Mouse (Mus musculus) neural tube, embryonic 14.5 days (tissue): ENCODE data around the gene Ppt2. TPM values are rescaled to one million over a fixed set of nuclear protein-coding genes. Genes with fewer than 3 reads are reported as not detected.

ENCODE experiments used
- ATAC-seq: fragments of 200-750 bp; cut with Nextera tagmentation; 2 replicates; pipeline ENCODE4 v1.8.0; 2017; ENCODE audit warnings: low read depth, mild to moderate bottlenecking, moderate TSS enrichment, moderate library complexity
- H3K27ac ChIP-seq: fragments of 300-500 bp; sonication (generic); 2 replicates; pipeline ENCODE4 v1.5.1; 2014; ENCODE audit warnings: low read depth, mild to moderate bottlenecking, control low read depth, low read length, moderate library complexity, mixed read lengths
- H3K27me3 ChIP-seq: fragments of 300-500 bp; sonication (generic); 2 replicates; pipeline ENCODE4 v1.6.1; 2014; ENCODE audit warnings: low read length; ENCODE audit not compliant: control insufficient read depth, insufficient read depth
- H3K36me3 ChIP-seq: fragments of 300-500 bp; sonication (generic); 2 replicates; pipeline ENCODE4 v1.6.1; 2014; ENCODE audit warnings: low read length, mixed read lengths; ENCODE audit not compliant: control insufficient read depth, insufficient read depth
- H3K4me1 ChIP-seq: fragments of 300-500 bp; sonication (generic); 2 replicates; pipeline ENCODE4 v1.6.1; 2014; ENCODE audit warnings: low read length; ENCODE audit not compliant: control insufficient read depth, insufficient read depth
- H3K4me2 ChIP-seq: fragments of 300-500 bp; sonication (generic); 2 replicates; pipeline ENCODE4 v1.6.1; 2014; ENCODE audit warnings: mild to moderate bottlenecking, low read depth, low read length, control low read depth
- H3K4me3 ChIP-seq: fragments of 300-500 bp; sonication (generic); 2 replicates; pipeline ENCODE4 v1.5.1; 2014; ENCODE audit warnings: low read depth, low read length, control low read depth, mixed read lengths
- H3K9ac ChIP-seq: fragments of 300-500 bp; sonication (generic); replicated peaks from 2 replicates; pipeline ENCODE4 v1.6.1; 2014; ENCODE audit warnings: low read depth, mild to moderate bottlenecking, control low read depth, low read length, mixed read lengths
- H3K9me3 ChIP-seq: fragments of 300-500 bp; sonication (generic); 2 replicates; pipeline ENCODE4 v1.6.1; 2016; ENCODE audit warnings: low read length; ENCODE audit not compliant: control insufficient read depth
- WGBS: fragments of 180-500 bp; shearing (Covaris S2); extraction: QIAGEN DNeasy Blood & Tissue Kit; methylation state at CpG from one replicate; pipeline ENCODE4 v1.1.7; 2014; 5-methylcytosine and 5-hydroxymethylcytosine counted together
- polyA plus RNA-seq: library from polyadenylated mRNA; unstranded; fragments of >200 nt; fragmentation: Nextera tagmentation; extraction: Ambion mirVana; gene quantifications from 2 replicates; pipeline ENCODE4 v1.2.1, GENCODE M21; 2014

Gene Ppt2
- polyA plus RNA-seq, 1 experiment from 2014 or later = 25.4 TPM

DNA sequence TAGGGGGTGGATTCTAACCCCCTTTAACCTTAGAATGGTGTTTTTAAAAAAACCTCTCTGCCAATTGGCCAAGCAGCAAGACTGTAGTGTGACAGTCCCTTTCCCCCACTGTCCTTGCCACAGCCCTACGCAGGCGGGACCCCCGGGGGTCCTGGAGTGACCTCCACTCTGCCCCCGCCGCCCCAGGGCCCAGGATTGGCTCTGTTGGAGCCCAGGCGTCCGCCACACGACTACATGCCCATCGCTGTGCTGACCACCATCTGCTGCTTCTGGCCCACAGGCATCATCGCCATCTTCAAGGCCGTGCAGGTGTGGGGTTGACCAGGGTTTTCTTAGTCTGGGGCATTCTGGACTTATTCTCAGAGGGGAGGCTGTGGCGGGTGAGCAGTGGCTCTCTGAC, 3.3 kb upstream of the Ppt2 start:
- Histone ChIP-seq H3K27me3 (peaks cover 8% of the 10 kb centered on the region), H3K36me3 (no peaks in the 10 kb centered on the region), H3K4me3 (peak overlapping the region; percentile 65), H3K9me3 (no peaks in the 10 kb centered on the region), H3K4me2 (peak overlapping the region; percentile 86), H3K4me1 (peaks cover 35% of the 10 kb centered on the region), H3K27ac (no peak overlapping the region), H3K9ac (peak overlapping the region; percentile 35)
- no peak for ATAC-seq
- 3% methylated on average over 12 of the region's 12 CpGs for WGBS

DNA sequence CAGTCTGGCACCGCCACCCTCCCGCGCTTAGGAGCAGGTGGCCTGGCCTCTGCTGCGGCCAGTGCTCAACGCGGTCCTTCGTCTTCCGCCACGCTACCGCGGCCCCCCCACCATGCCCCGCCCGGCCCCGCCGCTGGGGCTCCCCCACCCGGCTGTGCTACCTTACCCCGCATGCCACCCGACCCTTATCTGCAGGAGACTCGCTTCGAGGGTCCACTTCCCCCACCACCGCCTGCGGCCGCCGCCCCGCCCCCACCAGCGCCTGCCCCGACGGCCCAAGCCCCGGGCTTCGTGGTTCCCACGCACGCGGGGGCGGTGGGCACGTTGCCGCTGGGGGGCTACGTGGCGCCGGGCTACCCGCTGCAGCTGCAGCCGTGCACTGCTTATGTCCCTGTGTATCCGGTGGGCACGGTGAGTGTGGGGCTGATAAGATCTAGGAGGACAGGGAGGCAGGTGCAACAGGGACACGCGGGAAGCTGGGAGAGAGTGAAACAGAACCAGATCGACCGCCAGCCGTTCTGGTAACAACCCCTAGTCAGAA, 2.5 kb upstream of the Ppt2 start:
- H3K4me3 ChIP-seq = peak overlapping the region; percentile 65
- no peaks in the 10 kb centered on the region for H3K36me3 ChIP-seq
- no peak for ATAC-seq
- peaks cover 8% of the 10 kb centered on the region for H3K27me3 ChIP-seq
- no peak overlapping the region for H3K27ac ChIP-seq
- peak overlapping the region; percentile 50 for H3K9ac ChIP-seq
- H3K9me3 ChIP-seq = no peaks in the 10 kb centered on the region
- H3K4me2 ChIP-seq = peak overlapping the region; percentile 86
- 4% methylated on average over 34 of the region's 48 CpGs for WGBS
- peaks cover 41% of the 10 kb centered on the region for H3K4me1 ChIP-seq

DNA sequence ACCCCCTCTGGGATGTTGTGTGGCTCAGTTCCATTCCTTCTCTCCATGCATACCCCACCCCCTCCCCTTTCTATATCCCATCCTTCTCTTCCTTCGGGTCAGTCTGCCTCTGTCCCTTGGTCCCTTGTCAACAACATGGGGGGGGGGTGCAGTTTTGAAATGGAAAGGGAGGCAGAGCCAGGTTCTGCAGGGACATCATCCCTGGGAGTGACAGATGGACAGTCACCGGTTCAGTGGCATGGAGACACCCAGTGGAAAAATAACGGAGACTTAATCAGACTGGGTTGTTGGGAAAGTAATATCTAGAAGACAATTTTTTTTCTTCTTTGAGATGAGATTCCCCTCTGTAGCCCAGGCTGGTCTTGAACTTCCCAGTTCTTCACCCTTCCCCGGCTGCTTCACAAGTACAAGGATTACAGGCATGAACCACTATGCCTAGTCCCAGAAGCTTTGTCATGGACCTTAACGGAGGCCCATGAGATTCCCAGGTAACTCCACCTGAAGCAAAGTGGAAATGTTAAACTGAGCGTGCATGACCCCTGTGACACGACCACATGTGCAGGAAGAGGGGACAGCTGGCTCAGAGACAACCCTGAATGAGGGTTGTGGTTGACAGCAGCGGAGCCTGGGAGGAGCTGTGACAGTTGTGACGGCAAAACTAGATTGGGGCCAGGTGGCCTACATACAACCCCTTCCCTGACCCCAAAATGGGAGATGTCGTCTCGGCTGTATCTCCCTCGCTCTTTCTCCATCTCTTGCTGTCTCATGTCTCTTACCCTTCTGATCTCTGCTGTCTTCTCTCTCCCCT, 1.7 kb upstream of the Ppt2 start:
- H3K9me3 ChIP-seq = no peaks in the 10 kb centered on the region
- peak overlapping the region; percentile 86 for H3K4me2 ChIP-seq
- H3K9ac ChIP-seq = peak overlapping the region; percentile 50
- peaks cover 41% of the 10 kb centered on the region for H3K4me1 ChIP-seq
- H3K4me3 ChIP-seq = peak overlapping the region; percentile 65
- no peak for ATAC-seq
- H3K27me3 ChIP-seq = peaks cover 8% of the 10 kb centered on the region
- 18% methylated on average over 12 of the region's 12 CpGs for WGBS
- no peak overlapping the region for H3K27ac ChIP-seq
- no peaks in the 10 kb centered on the region for H3K36me3 ChIP-seq

DNA sequence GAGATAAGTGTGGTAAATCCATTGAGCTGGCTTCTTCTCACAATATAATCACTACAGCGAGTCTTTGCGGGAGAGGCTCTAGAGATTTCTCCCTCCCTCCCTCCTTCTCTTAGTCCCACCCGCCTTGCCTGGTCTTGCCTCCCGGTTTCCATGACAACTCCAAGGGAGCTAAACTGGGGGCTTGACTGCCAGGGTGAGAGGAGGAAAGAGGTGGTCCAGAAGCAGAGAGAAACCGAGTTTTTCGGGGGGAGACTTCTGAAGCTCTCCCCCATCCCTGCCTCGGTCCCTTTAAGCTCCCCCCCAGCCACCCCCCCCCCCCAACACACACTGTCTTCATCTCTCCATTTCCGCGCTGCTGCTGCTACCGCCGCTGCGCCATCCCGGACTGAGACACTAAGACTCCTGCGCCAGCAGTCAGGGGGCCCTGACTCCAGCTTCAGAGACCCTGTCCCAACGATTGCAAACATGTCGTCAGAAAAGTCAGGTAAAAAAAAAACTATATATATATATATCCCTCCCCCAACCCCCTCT, 976 bp upstream of the Ppt2 start, which contains the start of gene Prrt1:
Gene Prrt1 (plus strand): TSS at position 313 of the 531 bp plus-strand sequence.
- H3K9ac ChIP-seq = peak within 1 kb of the TSS; percentile 50
- H3K27me3 ChIP-seq = peaks cover 8% of the 10 kb centered on the region
- H3K9me3 ChIP-seq = no peaks in the 10 kb centered on the region
- no peak within 1 kb of the TSS; the same call in 1 of the 2 replicates for H3K27ac ChIP-seq
- H3K4me1 ChIP-seq = peaks cover 41% of the 10 kb centered on the region
- 1% methylated on average over 16 of the region's 16 CpGs for WGBS
- no peak for ATAC-seq
- peak within 1 kb of the TSS; percentile 65 for H3K4me3 ChIP-seq
- H3K4me2 ChIP-seq = peak within 1 kb of the TSS; percentile 86
- H3K36me3 ChIP-seq = no peaks in the 10 kb centered on the region

DNA sequence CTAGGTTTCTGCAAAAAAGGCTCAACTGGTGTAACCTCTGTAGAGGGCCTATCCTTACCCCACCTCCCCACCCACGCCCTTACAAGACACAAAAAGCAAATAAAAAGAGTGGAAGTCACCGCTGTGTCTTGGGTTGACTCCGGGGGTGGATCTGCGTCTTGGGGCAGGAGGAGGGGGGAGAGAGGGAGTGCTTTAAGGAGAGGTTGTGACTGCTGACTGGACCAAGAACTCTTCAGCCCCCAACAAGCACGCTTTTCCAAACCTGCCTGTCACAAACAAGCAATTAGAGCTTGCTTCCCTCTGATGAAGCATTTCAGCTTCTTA, 296 bp upstream of the Ppt2 start:
- no peak overlapping the region for H3K9ac ChIP-seq
- no peak for ATAC-seq
- peak overlapping the region; percentile 65 for H3K4me3 ChIP-seq
- H3K27me3 ChIP-seq = peaks cover 8% of the 10 kb centered on the region
- peaks cover 41% of the 10 kb centered on the region for H3K4me1 ChIP-seq
- H3K27ac ChIP-seq = no peak overlapping the region; the same call in 1 of the 2 replicates
- 25% methylated on average over 5 of the region's 5 CpGs for WGBS
- no peaks in the 10 kb centered on the region for H3K9me3 ChIP-seq
- peak overlapping the region; percentile 86 for H3K4me2 ChIP-seq
- H3K36me3 ChIP-seq = no peaks in the 10 kb centered on the region

DNA sequence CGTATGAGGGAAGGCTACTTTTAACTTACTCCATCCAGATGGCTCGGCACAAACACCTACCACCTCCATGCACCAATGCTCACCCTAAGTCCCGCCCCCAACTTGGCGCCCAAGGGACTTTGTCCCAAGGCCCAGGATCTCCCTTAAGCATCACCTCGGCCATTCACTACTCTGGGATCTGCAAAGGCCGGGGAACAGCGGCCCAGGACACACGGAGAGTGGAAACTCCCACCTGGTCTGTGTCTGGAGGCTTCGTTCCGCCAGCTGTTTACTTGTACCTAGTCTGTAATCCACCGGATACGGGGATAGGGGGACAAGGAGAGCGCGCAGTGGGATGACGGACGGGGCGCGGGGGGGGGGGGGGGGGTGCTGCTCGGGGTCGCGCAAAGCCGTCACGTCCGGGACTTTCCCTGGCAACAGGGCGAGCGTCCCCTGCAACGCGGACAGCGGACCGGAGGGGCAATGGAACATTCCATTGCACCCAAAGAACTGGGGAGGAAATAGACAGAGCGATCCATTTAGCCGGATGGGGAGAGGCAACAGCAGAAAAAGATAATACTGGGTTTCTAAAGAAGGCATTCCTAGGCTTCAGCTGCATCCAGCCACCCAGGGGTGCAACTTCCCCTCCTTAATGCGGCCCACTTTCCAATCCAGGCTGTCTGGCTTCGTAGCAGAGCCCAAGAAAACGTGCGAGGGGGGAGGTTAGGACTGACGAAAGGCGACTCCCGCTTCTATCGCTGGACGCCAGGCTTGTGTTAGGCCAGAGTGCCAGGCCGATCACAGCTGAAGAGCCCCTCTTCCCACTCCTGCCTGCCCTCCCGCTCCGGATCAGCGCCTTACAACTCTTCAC, 992 bp downstream of the Ppt2 start:
- H3K9me3 ChIP-seq = no peaks in the 10 kb centered on the region
- H3K9ac ChIP-seq = peak overlapping the region; percentile 56
- under 1% methylated on average over 37 of the region's 45 CpGs for WGBS
- H3K27ac ChIP-seq = peak overlapping the region; percentile 91
- H3K4me1 ChIP-seq = peaks cover 41% of the 10 kb centered on the region
- no peaks in the 10 kb centered on the region; the same call in 1 of the 2 replicates for H3K36me3 ChIP-seq
- peak; percentile 76 for ATAC-seq
- peak overlapping the region; percentile 86 for H3K4me2 ChIP-seq
- H3K4me3 ChIP-seq = peak overlapping the region; percentile 65
- H3K27me3 ChIP-seq = peaks cover 8% of the 10 kb centered on the region

DNA sequence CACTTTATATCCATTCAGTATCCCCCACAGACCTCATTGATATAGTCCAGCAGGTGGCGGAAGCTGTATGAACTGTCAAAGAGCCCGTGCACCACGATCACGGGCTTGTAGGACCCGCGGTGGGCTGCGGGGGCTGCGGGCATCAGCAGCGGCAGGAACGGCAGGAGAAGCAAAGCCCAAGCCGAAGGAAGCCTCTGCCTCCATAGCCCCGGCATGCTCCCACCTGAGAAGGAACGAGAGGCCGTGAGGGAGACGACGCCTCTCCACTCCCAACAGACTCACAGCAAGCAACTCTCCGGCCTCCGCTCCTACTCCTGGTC, 1.6 kb downstream of the Ppt2 start:
- H3K36me3 ChIP-seq = peaks cover 2% of the 10 kb centered on the region; the same call in 1 of the 2 replicates

DNA sequence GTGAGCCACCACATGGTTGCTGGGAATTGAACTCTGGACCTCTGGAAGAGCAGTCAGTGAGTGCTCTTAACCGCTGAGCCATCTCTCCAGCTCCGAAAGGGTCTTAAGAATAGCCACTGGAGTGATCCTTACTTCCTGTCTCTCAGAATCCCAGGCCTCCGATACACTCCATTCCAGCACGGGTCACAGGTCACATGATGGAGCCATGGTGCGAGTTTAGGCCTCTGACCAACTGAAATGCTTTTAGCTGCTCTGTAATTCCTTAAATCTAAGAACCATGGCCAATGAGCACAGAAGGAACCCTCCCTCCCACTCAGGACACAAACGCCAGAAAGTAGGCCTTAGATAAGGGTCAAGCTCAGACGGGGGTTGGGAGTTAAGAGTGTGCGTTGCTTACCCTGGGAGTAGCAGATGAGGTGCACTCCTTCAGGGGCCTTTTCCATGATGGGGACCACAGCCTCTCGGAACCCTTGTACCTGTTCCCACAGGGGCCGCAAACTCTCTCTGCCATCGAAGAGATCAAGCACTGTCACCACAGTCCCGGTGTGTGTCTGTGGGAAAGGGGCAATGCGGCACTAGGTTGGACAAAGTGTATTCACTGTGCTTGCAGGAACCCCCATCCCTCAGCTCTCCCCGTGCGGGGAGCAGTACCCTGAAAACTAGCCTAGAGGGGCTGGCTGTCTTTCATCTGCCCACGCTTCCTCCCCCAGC, 2.1 kb downstream of the Ppt2 start:
- Histone ChIP-seq H3K36me3 (peaks cover 2% of the 10 kb centered on the region; the same call in 1 of the 2 replicates), H3K9ac (peak overlapping the region; percentile 56), H3K27me3 (peaks cover 5% of the 10 kb centered on the region; the same call in 1 of the 2 replicates), H3K4me2 (peak overlapping the region; percentile 86), H3K4me1 (peaks cover 33% of the 10 kb centered on the region), H3K4me3 (peak overlapping the region; percentile 65), H3K9me3 (no peaks in the 10 kb centered on the region), H3K27ac (peak overlapping the region; percentile 91; the same call in 1 of the 2 replicates)
- 52% methylated on average over 16 of the region's 16 CpGs for WGBS
- no peak for ATAC-seq

More for the DNA sequence above, 1.6 kb downstream of the Ppt2 start:
- H3K9me3 ChIP-seq = no peaks in the 10 kb centered on the region
- ATAC-seq = peak; percentile 47; the same call in 1 of the 2 replicates
- WGBS = 0% methylated on average over 18 of the region's 18 CpGs
- H3K4me1 ChIP-seq = peaks cover 36% of the 10 kb centered on the region
- H3K9ac ChIP-seq = peak overlapping the region; percentile 56
- H3K27ac ChIP-seq = peak overlapping the region; percentile 91
- H3K4me3 ChIP-seq = peak overlapping the region; percentile 65
- peak overlapping the region; percentile 86 for H3K4me2 ChIP-seq
- H3K27me3 ChIP-seq = peaks cover 7% of the 10 kb centered on the region
